Mouse (Mus musculus) lung, postnatal 0 days (tissue): ENCODE data around the gene Mfap1a. TPM values are rescaled to one million over a fixed set of nuclear protein-coding genes. Genes with fewer than 3 reads are reported as not detected.

Experiments
- ATAC-seq: fragments of 200-750 bp; cut with Nextera tagmentation; 2 replicates; pipeline ENCODE4 v1.8.0; 2017; ENCODE audit warnings: moderate library complexity
- DNase-seq: peaks from one replicate; pipeline ENCODE4 v3.0.0-alpha.2; 2016; ENCODE audit warnings: low spot score
- H3K27ac ChIP-seq: fragments of 300-500 bp; sonication (generic); 2 replicates; pipeline ENCODE4 v1.5.1; 2014; ENCODE audit warnings: antibody characterized with exemption, mild to moderate bottlenecking, low read length, mixed read lengths
- H3K27me3 ChIP-seq: fragments of 300-500 bp; sonication (generic); replicated peaks from 2 replicates; pipeline ENCODE4 v1.6.1; 2014; ENCODE audit warnings: low read length, mixed read lengths; ENCODE audit not compliant: insufficient read depth
- H3K36me3 ChIP-seq: fragments of 300-500 bp; sonication (generic); 2 replicates; pipeline ENCODE4 v1.6.1; 2014; ENCODE audit warnings: low read length, mixed read lengths; ENCODE audit not compliant: insufficient read depth
- H3K4me1 ChIP-seq: fragments of 300-500 bp; sonication (generic); 2 replicates; pipeline ENCODE4 v1.6.1; 2014; ENCODE audit warnings: antibody characterized with exemption, low read depth, low read length, mixed read lengths; ENCODE audit not compliant: insufficient read depth
- H3K4me2 ChIP-seq: fragments of 300-500 bp; sonication (generic); replicated peaks from 2 replicates; pipeline ENCODE4 v1.6.1; 2014; ENCODE audit warnings: low read depth, mild to moderate bottlenecking, low read length, moderate library complexity, mixed read lengths
- H3K4me3 ChIP-seq: fragments of 300-500 bp; sonication (generic); 2 replicates; pipeline ENCODE4 v1.5.1; 2014; ENCODE audit warnings: low read depth, low read length
- H3K9ac ChIP-seq: fragments of 300-500 bp; sonication (generic); replicated peaks from 2 replicates; pipeline ENCODE4 v1.6.1; 2014; ENCODE audit warnings: low read depth, mild to moderate bottlenecking
- H3K9me3 ChIP-seq: fragments of 300-500 bp; sonication (generic); 2 replicates; pipeline ENCODE4 v1.6.1; 2016; ENCODE audit warnings: low read length, mixed read lengths
- CTCF ChIP-seq: IDR thresholded peaks from 2 replicates; pipeline ENCODE4 v1.5.1; 2016; ENCODE audit warnings: antibody characterized with exemption, mild to moderate bottlenecking
- EP300 ChIP-seq: IDR thresholded peaks from 2 replicates; pipeline ENCODE4 v1.6.1; 2016; ENCODE audit warnings: antibody characterized with exemption, mild to moderate bottlenecking, control low read depth
- WGBS: fragments of 180-500 bp; shearing (Covaris S2); extraction: QIAGEN DNeasy Blood & Tissue Kit; methylation state at CpG from one replicate; pipeline ENCODE4 v1.1.7; 2014; 5-methylcytosine and 5-hydroxymethylcytosine counted together
- microRNA-seq: library from miRNA; unstranded; fragments of <30 nt; microRNA quantifications from one replicate; pipeline ENCODE4, GENCODE M21; 2016
- polyA plus RNA-seq: library from polyadenylated mRNA; unstranded; fragments of >200 nt; fragmentation: Nextera tagmentation; extraction: Ambion mirVana; gene quantifications from 2 replicates; pipeline ENCODE4 v1.2.1, GENCODE M21; 2015

The Mfap1a gene
- polyA plus RNA-seq, 1 experiment from 2014 or later = 16.3 TPM

DNA sequence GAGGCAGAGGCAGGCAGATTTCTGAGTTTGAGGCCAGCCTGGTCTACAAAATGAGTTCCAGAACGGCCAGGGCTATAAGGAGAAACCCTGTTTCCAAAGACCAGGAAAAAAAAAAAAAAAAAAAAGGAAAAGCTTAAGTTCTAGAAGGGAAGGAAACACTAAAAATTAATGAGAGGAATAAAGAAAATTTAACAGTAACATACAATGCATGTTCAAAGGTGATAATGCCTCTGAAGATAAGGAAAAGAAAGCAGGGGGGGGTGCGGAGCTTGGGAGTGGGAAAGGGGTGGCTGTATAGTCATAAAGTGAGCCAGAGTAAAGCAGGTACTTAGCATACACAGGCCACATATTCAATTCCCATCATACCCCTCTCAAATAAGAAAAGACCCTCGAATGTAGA lies 61.3 kb downstream of the Mfap1a start:
- no peak for DNase-seq
- TF ChIP-seq CTCF = no peak
- TF ChIP-seq EP300 = no peak
- Histone ChIP-seq H3K4me2 (no peak overlapping the region), H3K36me3 (no peaks in the 10 kb centered on the region), H3K4me3 (no peak overlapping the region), H3K9me3 (no peaks in the 10 kb centered on the region), H3K27me3 (no peaks in the 10 kb centered on the region), H3K4me1 (peaks cover 13% of the 10 kb centered on the region; the same call in 1 of the 2 replicates), H3K9ac (no peak overlapping the region), H3K27ac (no peak overlapping the region)
- 71% methylated on average over 3 of the region's 3 CpGs for WGBS
- ATAC-seq = no peak

DNA sequence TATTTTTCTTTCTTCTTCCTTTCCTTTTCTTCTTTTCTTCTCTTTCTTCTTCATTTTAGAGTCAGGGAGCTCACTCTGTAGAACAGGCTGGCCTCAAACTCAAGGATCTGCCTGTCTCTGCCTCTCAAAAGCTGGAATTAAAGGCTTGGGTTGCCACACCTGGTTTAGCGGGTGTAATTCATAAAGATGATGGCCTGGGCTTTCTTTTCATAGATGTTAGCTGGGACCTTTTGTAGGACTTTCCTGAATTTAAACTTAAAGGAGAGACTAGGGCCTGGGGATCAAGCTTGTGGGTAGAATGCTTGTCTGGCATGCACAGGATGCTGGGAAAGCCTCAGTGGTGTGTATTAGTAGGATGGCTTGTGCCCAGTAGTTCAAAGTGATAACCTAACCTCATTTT lies 62.3 kb downstream of the Mfap1a start, which contains the start of gene Ell3:
Gene Ell3, minus strand, starts transcription at position 101 of the 400 bp plus-strand sequence.
- H3K27me3 ChIP-seq = no peaks in the 10 kb centered on the region
- H3K9ac ChIP-seq = peak within 1 kb of the TSS; percentile 47
- TF ChIP-seq EP300 = no peak
- TF ChIP-seq CTCF = no peak

DNA sequence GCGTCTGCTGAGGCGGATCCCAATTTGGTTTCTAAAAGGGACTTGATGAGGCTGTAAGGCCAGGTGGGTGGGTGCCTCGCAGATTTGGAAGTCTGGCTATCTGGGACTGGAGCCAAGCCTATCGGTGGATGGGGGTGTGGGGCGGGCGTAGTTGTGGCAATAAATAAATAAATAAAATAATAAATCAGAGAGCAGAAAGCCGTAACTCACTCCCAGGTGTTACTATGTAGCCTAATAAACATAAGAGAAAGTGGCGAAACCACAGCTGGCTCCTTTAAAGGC lies 63.5 kb downstream of the Mfap1a start:
- TF ChIP-seq EP300 (no peak), CTCF (no peak)
- DNase-seq = peak; percentile 19
- peak overlapping the region; percentile 47 for H3K9ac ChIP-seq
- ATAC-seq = peak; percentile 10; the same call in 1 of the 2 replicates
- H3K36me3 ChIP-seq = 0 out of 2 replicates have a peak, but pooled peaks cover 3% of the 10 kb centered on the region
- H3K4me1 ChIP-seq = peaks cover 13% of the 10 kb centered on the region; the same call in 1 of the 2 replicates
- 14% methylated on average over 8 of the region's 8 CpGs for WGBS
- H3K27me3 ChIP-seq = no peaks in the 10 kb centered on the region
- H3K27ac ChIP-seq = peak overlapping the region; percentile 4; the same call in 1 of the 2 replicates
- H3K4me2 ChIP-seq = peak overlapping the region; percentile 90
- no peaks in the 10 kb centered on the region for H3K9me3 ChIP-seq
- H3K4me3 ChIP-seq = peak overlapping the region; percentile 38

More for the DNA sequence above, 62.3 kb downstream of the Mfap1a start, which contains the start of gene Ell3:
- H3K9me3 ChIP-seq = no peaks in the 10 kb centered on the region
- H3K27ac ChIP-seq = peak within 1 kb of the TSS; percentile 4; the same call in 1 of the 2 replicates
- ATAC-seq = no peak
- peaks cover 13% of the 10 kb centered on the region; the same call in 1 of the 2 replicates for H3K4me1 ChIP-seq
- 89% methylated on average over 1 of the region's 1 CpGs for WGBS
- no peaks in the 10 kb centered on the region for H3K36me3 ChIP-seq
- H3K4me2 ChIP-seq = peak within 1 kb of the TSS; percentile 90
- peak within 1 kb of the TSS; percentile 38 for H3K4me3 ChIP-seq
- DNase-seq = no peak

DNA sequence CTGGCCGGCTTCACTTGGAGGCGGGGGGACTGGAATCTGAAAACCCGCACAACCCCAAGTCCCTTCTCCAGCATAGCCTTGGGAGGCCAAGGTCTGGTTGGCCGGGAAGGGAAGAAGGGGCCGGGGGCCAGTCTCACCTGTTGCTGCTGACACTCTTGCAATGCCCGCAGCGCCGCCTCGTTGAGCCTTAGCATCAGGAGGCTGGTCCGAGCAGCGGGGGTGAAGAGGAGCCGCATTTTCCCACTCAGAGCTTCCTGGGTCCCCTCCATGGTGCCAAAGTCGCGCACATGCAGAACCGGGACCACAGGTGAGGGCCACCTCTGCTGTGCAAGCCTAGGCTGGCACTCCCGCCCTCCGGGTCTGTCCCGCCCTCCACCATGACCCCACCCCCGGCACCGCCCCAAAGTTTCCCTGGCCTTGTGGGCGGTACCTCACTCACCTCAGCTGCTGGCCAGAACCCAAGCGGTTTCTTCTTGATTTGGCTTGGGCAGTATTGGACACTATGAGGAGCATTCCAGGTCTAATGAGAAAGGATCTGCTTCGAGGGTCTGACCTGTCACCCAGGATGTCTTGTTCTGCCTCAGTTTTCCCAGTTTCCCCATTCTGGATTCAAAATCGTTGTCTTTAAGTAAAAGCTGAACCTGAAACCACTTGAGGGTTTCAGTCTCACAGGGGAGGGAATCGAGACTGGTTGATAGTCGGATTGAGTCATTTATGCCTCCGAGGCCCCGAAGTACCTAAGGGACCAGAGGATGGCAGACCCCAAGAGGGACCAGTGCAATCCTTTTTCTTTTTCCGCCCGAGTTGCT lies 64.0 kb downstream of the Mfap1a start:
- no peak for TF ChIP-seq EP300
- TF ChIP-seq CTCF = no peak
- Histone ChIP-seq H3K27ac (peak overlapping the region; percentile 4; the same call in 1 of the 2 replicates), H3K27me3 (no peaks in the 10 kb centered on the region), H3K4me2 (peak overlapping the region; percentile 90), H3K4me3 (peak overlapping the region; percentile 38), H3K9me3 (no peaks in the 10 kb centered on the region), H3K36me3 (0 out of 2 replicates have a peak, but pooled peaks cover 3% of the 10 kb centered on the region), H3K9ac (peak overlapping the region; percentile 47), H3K4me1 (peaks cover 13% of the 10 kb centered on the region; the same call in 1 of the 2 replicates)
- peak; percentile 97 for ATAC-seq
- DNase-seq = peak; percentile 81
- WGBS = under 1% methylated on average over 30 of the region's 30 CpGs

Small RNA genes within 50 kb of the gene (microRNA-seq; reads per million reads assigned to microRNA genes)
- gene Gm22953 = not detected

Other genes with a start within 250 kb of the Mfap1a start
- 9.8 and 16.6 TPM in 2 replicates for gene Trp53bp1, start 235.3 kb downstream of the Mfap1a start, polyA plus RNA-seq
- gene Map1a, start 217.1 kb downstream of the Mfap1a start, polyA plus RNA-seq = 1.3 and 1.9 TPM in 2 replicates
- 9.7 and 11.1 TPM in 2 replicates for gene Ppip5k1, start 151.3 kb downstream of the Mfap1a start, polyA plus RNA-seq
- 35.1 and 37.3 TPM in 2 replicates for gene Ckmt1, start 149.0 kb downstream of the Mfap1a start, polyA plus RNA-seq
- gene Strc, start 119.5 kb downstream of the Mfap1a start, polyA plus RNA-seq = not detected in 2 replicates
- 371 and 415 TPM in 2 replicates for gene Pdia3, start 92.9 kb downstream of the Mfap1a start, polyA plus RNA-seq
- gene Catsper2, start 92.9 kb downstream of the Mfap1a start, polyA plus RNA-seq = 1.7 and 1.8 TPM in 2 replicates
- 2.1 and 2.9 TPM in 2 replicates for gene Ell3, start 62.4 kb downstream of the Mfap1a start, polyA plus RNA-seq
- 456 and 470 TPM in 2 replicates for gene Serf2, start 57.5 kb downstream of the Mfap1a start, polyA plus RNA-seq
- gene Hypk, start 53.4 kb downstream of the Mfap1a start, polyA plus RNA-seq = 61.7 and 70.9 TPM in 2 replicates
- 0.15 and 0.35 TPM in 2 replicates for gene Serinc4, start 49.9 kb downstream of the Mfap1a start, polyA plus RNA-seq
- gene Mfap1b, start 32.6 kb downstream of the Mfap1a start, polyA plus RNA-seq = 37.7 and 37.8 TPM in 2 replicates
- 2.6 and 2.9 TPM in 2 replicates for gene Wdr76, start 58 bp upstream of the Mfap1a start, polyA plus RNA-seq